Mouse (Mus musculus): ENCODE measurements around the gene Cngb1.
"Not testable (repeated sequence)": the region's sequence is repeated elsewhere in the genome, so short reads cannot be mapped to it uniquely, and the experiment has no call there.

DNA sequence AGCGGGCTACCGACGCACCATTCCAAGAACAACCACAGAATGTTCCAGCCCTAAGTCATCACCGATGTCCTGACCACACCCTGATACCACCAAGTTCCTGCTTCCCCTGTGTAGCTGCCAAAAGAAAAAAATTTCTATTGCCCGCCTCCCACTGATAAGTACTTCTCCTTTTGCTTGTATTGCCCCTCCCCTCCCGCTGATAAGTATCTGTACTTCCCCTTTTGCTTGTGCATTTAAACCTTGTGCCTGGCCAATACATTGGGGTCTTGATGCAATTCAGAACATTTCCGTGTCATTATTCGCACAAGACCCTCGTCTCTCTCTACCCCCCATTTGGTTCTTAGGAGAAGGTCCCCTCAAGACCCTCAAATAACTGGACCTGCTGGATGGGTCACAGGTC is 76.3 kb downstream of the Cngb1 start:
- TF ChIP-seq CTCF (IDR thresholded peaks at IDR 0.05; ENCODE audit: low read depth, low read length); POLR2A (IDR thresholded peaks at IDR 0.05; ENCODE audit: insufficient read depth, low read length); EP300 (IDR thresholded peaks at IDR 0.05; ENCODE audit: insufficient read depth, low read depth, low read length): not testable (repeated sequence)

Measured in ES-Bruce4 (cell line).